Mouse (Mus musculus): ENCODE measurements at regions not wholly inside any gene's neighbourhood (a gene's known extent, or its start where the extent isn't known, plus 50 kb on each side); places are given as distances from the start of the nearest gene placed in this dataset.

DNA sequence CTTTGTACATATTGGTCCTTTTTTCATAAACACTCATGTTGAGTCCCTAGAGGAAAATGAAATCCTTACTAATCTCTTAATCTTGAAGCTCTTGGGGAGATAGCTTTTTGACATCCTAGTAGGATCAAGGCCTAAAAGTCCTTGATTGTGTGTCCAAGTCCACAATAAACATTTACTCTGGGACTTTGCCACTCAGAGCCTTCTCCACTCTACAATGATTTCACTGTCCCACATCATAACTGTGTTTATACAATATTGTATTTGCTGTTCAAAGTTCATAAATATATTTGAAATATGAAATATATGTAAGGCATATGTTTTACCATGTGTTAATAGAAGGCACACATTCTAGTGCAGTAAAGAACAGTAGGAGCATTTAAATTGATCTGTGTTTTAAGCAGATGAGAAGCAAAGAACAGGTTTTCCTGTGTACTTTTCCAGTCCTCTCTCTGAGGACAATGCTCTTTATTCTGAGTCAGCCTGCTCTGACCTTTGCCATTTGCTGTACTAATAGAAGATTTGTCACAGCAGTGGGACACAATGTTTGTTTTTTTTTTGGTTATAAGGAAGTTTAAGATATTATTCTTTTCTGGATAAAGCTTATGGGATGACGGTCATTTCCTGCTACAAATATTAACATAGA is 130.7 kb upstream of the Gprin3 start:
- intact Hi-C loops (cut with DNase I; ENCODE audit: low total_unique reads) = no loop called here
- no peak for DNase-seq

DNA sequence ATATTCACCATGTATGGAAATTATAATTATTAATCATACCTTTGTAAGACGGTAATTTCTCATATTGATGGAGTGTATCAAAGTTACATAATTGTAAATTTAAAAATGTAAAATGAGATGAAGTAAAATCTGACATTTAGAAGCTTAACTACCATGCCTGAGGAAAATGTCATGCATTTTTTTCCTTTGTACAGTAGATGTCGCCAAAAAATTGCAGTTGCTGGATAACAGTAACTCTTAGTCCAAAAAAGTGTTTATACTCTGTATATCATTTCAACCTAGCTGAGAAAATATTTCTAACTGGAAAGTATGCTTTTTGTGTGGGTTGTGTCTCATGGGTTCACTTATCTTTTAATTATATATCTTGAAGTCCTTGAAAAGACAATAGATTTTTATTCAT is 110.9 kb upstream of the Gprin3 start:
- no peak for DNase-seq
- intact Hi-C loops (cut with DNase I; ENCODE audit: low total_unique reads) = no loop called here

- DNase-seq = no peak
- intact Hi-C loops (cut with DNase I; ENCODE audit: low total_unique reads) = no loop called here
Observed at GRCm38 (mm10) chr6:59524940-59525265, 98.8 kb upstream of the Gprin3 start.

GRCm38 (mm10) chr6:59524095-59524939 is 98.2 kb upstream of the Gprin3 start:
- no peak for DNase-seq
- intact Hi-C loops (cut with DNase I; ENCODE audit: low total_unique reads) = no loop called here

DNA sequence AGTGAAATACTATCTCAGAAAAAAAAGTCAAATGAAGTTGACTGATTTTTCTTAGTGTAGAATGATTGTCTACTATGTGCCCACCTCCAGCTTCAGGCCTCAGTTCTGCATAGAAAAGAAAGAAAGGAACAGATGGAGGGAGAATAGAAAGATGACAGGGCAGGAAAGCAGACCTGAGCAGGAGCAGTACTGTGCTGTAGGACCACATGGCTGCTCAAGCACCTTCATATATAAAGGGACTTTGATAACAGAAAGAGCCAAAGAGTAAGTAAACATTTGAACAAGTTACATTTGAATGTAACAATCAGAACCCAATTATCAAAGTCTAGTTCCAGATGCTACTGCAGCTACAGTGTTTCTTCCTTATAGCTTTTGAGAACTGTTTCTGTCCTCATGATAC is 96.9 kb upstream of the Gprin3 start:
- no peak for DNase-seq
- intact Hi-C loops (cut with DNase I; ENCODE audit: low total_unique reads) = no loop called here

- intact Hi-C loops (cut with DNase I; ENCODE audit: low total_unique reads) = no loop called here
Observed at GRCm38 (mm10) chr6:59500818-59501217, 74.7 kb upstream of the Gprin3 start.

DNA sequence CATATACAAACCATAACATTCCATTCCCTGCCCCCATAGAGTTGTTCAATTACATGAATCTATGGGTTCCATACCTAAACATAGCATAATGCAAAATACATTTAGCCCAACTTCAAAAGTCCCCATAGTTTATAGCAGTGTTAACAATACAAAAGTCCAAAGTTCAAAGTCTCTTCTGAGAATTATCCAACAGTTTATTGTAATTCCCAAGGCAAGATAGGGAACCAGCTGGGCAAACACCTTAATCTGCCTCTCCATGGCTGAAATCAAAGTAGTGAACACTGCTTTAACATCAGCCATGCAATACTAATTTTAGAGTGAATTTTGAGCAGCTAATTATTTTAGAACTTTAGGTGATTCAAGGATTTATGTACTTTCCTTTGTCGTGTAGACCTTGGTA is 72.7 kb upstream of the Gprin3 start:
- no peak for DNase-seq
- intact Hi-C loops (cut with DNase I; ENCODE audit: low total_unique reads) = no loop called here

More at GRCm38 (mm10) chr6:59500818-59501217, 74.7 kb upstream of the Gprin3 start:
- DNase-seq = no peak

GRCm38 (mm10) chr6:59498079-59498478 is 72.0 kb upstream of the Gprin3 start:
- peak; percentile 5 for DNase-seq
- intact Hi-C loops (cut with DNase I; ENCODE audit: low total_unique reads) = no loop called here

GRCm38 (mm10) chr6:59489001-59489575 is 63.0 kb upstream of the Gprin3 start:
- no peak for DNase-seq
- intact Hi-C loops (cut with DNase I; ENCODE audit: low total_unique reads) = no loop called here

DNA sequence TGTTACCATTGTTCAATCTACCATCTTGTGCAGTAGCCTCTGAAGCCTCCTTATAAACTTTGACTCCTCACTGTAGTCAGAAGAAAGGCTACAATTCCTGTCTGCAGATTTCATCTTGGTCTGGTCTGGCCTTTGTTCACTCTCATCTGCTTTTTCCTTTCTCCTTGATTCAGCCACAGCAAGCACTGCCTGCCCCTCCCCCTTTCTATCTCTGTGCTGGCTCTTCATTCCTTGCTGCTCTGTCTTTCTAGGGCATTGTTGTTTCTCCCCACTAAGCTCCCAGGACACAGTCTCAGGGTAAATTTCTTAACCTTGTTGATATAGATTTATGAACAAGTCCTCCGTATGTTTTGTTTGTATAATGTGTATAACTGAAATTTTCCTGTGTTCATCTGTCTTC is 62.3 kb upstream of the Gprin3 start:
- no peak for DNase-seq
- intact Hi-C loops (cut with DNase I; ENCODE audit: low total_unique reads) = no loop called here

DNA sequence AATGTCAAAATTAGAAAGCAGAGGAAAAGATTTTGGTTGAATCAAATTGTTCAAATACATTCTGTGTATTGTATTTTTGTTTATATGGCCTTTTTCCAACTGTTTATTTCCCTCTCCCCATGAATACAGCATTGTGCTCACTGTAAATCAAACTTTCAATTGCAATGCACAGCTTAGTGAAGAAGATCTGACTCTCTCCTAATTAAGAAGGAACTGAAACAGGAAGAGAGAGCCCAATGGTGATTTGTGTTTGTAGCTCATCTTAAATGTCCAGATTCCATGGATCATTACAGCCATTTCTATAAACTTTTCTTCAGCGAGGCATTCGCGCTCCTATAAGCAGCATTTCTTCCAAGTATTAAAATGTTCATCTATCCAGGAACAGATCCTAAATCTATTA is 57.9 kb upstream of the Gprin3 start:
- no peak for DNase-seq
- intact Hi-C loops (cut with DNase I; ENCODE audit: low total_unique reads) = loop anchor here (2.0 kb wide), 1 partner anchor 239 kb away; no protein-coding TSS in a partner anchor

- peak; percentile 8 for DNase-seq
- intact Hi-C loops (cut with DNase I; ENCODE audit: low total_unique reads) = no loop called here
Observed at GRCm38 (mm10) chr6:59483587-59483986, 57.5 kb upstream of the Gprin3 start.

All from gastrocnemius, postnatal 14 days (tissue).